Mouse (Mus musculus): ENCODE results near the gene Msmo1. TPM values are rescaled to one million over a fixed set of nuclear protein-coding genes. Genes with fewer than 3 reads are reported as not detected.

Msmo1 gene
- total RNA-seq (2023), result 10 to 100 TPM; 21.3 to 24.5 TPM

DNA sequence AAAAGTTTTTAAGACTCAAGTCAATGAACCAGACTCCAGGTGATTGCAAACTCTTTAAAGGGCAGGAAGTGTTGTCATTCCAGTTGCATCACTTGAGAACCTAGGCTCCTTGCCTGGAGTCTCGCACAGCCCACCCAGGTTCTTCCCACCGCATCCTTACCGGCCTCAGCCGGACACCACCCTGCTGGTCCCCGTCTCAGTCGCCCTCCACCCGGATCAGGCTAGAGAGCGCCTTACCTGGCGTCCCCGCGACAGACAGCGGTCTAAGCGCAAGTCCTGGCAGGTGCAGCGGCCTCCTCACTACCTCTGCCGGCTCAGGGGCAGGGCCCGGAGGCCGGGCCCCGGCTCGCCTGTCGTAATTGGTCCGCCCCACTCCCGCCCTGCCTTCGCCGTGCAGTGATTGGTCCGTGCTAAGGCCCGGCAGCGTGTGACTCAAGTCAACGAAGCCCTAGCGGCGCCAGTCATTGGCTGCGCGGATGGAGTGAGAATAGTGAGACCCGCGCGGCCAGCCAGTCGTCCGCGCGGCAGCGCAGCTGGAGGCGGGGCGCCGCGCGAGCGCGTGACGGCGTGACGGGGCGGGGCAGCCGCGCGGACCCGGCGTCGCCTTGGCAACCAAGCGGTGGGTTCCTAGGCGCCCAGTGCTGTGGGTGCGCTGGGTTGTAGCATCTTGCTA lies at the start of gene Msmo1:
Gene Msmo1 (minus strand): TSS at position 522 of the 673 bp plus-strand sequence.

DNA sequence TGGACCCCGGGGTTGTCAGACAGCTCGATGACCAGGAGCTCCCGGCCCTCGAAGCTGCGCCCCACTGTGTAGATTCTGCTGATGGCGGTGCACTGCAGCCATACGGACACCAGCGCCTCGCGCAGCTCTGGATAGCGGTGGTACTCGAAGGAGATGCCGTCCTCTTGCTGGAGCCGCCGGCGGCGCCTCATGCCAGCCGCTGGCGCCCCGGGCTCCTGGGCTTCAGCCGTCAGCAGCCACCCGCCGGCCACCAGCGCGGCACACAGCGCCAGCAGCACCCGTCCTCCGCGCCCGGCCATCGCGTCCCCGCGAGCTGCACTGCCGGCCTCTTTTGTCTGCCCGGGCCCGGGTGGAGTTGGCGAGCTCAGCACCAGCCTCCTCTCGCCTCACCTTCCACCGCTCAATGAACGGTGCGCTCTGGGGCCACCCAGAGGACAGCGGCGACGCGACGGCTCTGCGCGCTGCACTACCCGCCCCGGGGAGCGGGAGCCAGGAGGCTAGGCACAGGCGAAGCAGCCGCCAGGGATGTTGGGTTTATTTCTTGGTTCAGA lies 40.9 kb downstream of the Msmo1 start, which contains the start of gene Cpe:
Gene Cpe (minus strand): TSS at position 404 of the 551 bp plus-strand sequence.

Other genes with a start within 250 kb of the Msmo1 start
- gene Cpe, start 40.7 kb downstream of the Msmo1 start, total RNA-seq (2023), result not detected
- gene Klhl2, start 116.2 kb upstream of the Msmo1 start, total RNA-seq (2023), result 10 to 100 TPM; 37.9 to 39.7 TPM
- gene Tmem192, start 213.4 kb upstream of the Msmo1 start, total RNA-seq (2023), result 10 to 100 TPM; 42.1 to 48.0 TPM